Mouse (Mus musculus) megakaryocyte, embryonic 14.5 days (primary cell): ENCODE results near the gene Dnah9. TPM values are rescaled to one million over a fixed set of nuclear protein-coding genes. Genes with fewer than 3 reads are reported as not detected.

ENCODE experiments used
- H3K27me3 ChIP-seq: replicated peaks from 2 replicates; pipeline ENCODE3; 2012; ENCODE audit warnings: inconsistent platforms
- H3K36me3 ChIP-seq: replicated peaks from 2 replicates; pipeline ENCODE3; 2012; ENCODE audit warnings: low read length, inconsistent platforms, mixed read lengths
- H3K4me1 ChIP-seq: 2 replicates; pipeline ENCODE4 v1.6.1; 2012; ENCODE audit warnings: inconsistent platforms
- H3K4me3 ChIP-seq: replicated peaks from 2 replicates; pipeline ENCODE3; 2012; ENCODE audit warnings: moderate library complexity, mild to moderate bottlenecking, inconsistent platforms
- H3K9me3 ChIP-seq: 2 replicates; pipeline ENCODE4 v1.6.1; 2012; ENCODE audit warnings: inconsistent platforms
- FLI1 ChIP-seq: IDR thresholded peaks from 2 replicates; pipeline ENCODE4 v1.6.1; 2012; ENCODE audit warnings: low read length, inconsistent platforms, mixed read lengths
- GATA1 ChIP-seq: IDR thresholded peaks from 3 replicates; pipeline ENCODE4 v1.6.1; 2012; ENCODE audit warnings: mixed read lengths, low read length, inconsistent platforms, borderline replicate concordance
- polyA plus RNA-seq: library from polyadenylated mRNA; stranded (reverse); fragments of >175 nt; gene quantifications from 2 replicates; pipeline ENCODE4 v1.2.3, GENCODE M21; 2012; ENCODE audit warnings: low replicate concordance; ENCODE audit not compliant: insufficient read depth

Gene Dnah9
- polyA plus RNA-seq, 1 experiment = not detected

DNA sequence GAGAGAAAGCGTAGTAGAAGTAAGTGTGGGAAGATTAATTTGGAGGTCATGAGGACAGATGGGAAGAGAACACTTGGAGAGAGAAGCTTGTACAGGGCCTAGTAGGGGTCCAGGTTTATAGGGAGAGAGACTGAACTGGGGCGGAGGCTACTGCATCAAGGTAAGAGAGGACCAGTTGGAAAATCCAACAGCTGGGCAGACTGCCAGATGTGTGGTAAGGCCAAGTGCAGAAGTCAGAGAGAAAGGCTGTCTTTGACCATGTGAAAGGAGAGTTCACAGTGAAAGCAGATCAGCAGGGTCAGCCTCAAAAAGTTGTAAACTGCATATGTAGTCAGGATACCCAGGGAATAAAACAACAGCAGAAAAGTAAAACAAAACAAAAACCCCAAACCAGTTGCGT is 343.8 kb downstream of the Dnah9 start:
- TF ChIP-seq FLI1 (no peak), GATA1 (no peak)
- Histone ChIP-seq H3K4me3 (no peak overlapping the region), H3K4me1 (0 out of 2 replicates have a peak, but pooled peaks cover 3% of the 10 kb centered on the region), H3K27me3 (no peaks in the 10 kb centered on the region), H3K9me3 (no peaks in the 10 kb centered on the region), H3K36me3 (peaks cover 96% of the 10 kb centered on the region)

DNA sequence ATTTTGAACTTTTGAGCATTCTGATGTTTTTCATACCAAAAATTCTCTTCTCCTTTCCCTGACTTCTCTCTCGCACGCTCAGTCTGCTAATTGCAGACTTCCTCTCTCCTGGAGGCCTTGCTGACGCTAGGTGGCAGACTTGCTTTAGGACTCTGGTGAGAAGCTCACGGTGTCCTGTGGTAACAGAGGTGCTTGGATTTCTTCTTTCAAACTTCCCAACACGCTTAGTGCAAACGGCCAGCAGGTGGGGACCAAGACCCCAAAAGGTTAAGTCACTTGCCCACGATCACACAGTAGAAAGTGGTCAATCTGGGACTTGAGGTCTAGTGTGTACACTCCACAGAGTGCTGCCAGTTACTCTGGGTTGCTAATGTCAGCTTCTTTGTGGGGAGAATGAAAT is 347.5 kb downstream of the Dnah9 start:
- H3K9me3 ChIP-seq = no peaks in the 10 kb centered on the region
- peaks cover 95% of the 10 kb centered on the region for H3K36me3 ChIP-seq
- TF ChIP-seq GATA1 = no peak
- no peak overlapping the region for H3K4me3 ChIP-seq
- H3K27me3 ChIP-seq = no peaks in the 10 kb centered on the region
- peaks cover 12% of the 10 kb centered on the region for H3K4me1 ChIP-seq

DNA sequence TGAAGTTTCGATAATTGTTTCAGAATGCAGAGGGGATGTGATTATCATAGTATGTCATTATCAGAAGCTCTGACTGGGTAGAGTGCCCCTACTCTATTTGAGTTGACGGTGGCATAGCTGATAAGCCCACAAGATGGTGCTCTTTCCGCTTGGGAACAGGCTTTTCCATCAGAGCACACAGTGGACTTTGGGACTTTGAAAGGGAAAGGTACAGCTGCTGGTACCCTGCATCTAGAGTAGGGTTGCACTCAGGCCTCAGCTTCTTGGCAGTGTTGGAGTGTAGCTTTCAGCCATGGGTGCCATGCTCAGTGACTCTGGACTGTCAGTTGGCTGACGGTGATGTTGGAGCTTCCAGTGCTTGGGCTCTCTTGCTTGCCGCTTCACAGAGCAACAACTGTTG is 348.1 kb downstream of the Dnah9 start:
- peaks cover 96% of the 10 kb centered on the region for H3K36me3 ChIP-seq
- TF ChIP-seq GATA1 (no peak), FLI1 (no peak)

DNA sequence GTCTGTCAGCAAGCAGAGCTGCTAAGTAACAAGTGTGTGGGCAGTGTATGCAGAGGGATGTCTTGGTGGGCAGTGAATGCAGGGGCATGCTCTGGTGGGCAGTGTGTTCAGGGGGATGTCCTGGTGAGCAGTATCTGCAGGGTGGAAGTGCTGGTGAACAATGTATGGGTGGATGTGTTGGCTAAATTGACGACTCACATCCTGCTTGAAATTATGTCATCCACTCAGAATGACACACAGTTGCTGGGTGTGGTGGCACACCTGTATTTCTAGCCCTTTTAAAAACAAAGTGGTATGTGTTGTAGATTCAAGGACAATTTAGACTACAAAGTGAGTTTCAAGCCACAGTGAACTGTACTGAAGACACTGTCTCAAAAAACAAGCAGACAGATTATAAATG is 350.2 kb downstream of the Dnah9 start:
- H3K9me3 ChIP-seq = no peaks in the 10 kb centered on the region
- peaks cover 12% of the 10 kb centered on the region for H3K4me1 ChIP-seq
- H3K36me3 ChIP-seq = peaks cover 93% of the 10 kb centered on the region
- peak overlapping the region; percentile 54 for H3K4me3 ChIP-seq
- no peaks in the 10 kb centered on the region for H3K27me3 ChIP-seq
- TF ChIP-seq FLI1 (no peak), GATA1 (no peak)

More for the DNA sequence above, 348.1 kb downstream of the Dnah9 start:
- Histone ChIP-seq H3K4me3 (no peak overlapping the region), H3K27me3 (no peaks in the 10 kb centered on the region), H3K9me3 (no peaks in the 10 kb centered on the region), H3K4me1 (peaks cover 12% of the 10 kb centered on the region)

DNA sequence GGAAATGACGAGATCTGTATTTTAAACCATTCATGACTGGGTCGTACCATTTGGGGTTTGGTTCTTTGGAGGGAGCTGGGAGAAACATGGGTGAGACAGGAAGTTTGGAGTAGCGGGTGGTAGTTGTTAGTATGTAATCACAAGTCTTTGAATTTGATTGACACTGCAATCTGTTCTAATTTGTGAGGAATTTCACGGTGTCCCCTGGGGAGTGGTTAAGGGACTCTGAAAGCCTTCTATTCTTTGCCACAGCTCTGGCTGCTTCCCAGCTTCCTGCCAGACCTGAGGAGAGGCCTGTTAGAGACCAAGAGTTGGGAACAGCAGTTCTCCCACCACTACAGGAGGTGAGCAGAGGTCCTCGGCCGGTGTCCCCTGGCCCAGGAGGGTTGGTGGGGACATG is 352.1 kb downstream of the Dnah9 start:
- no peaks in the 10 kb centered on the region for H3K9me3 ChIP-seq
- no peaks in the 10 kb centered on the region for H3K27me3 ChIP-seq
- TF ChIP-seq GATA1 (no peak), FLI1 (no peak)
- no peak overlapping the region for H3K4me3 ChIP-seq
- peaks cover 28% of the 10 kb centered on the region for H3K4me1 ChIP-seq
- peaks cover 74% of the 10 kb centered on the region for H3K36me3 ChIP-seq

DNA sequence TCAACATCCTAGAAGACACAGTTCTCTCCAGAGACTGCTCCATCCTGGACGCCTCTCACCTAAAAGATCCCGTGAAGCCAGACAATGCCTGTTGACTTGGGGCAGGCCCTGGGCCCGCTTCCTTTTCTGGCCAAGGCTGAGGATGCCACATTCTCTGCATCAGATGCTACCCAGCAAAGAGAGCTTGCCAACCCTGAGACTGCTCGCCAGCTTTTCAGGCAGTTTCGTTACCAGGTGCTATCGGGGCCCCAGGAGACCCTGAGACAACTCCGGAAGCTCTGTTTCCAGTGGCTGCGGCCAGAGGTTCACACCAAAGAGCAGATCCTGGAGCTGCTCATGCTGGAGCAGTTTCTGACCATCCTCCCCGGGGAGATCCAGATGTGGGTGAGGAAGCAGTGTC is 354.0 kb downstream of the Dnah9 start:
- Histone ChIP-seq H3K36me3 (peaks cover 56% of the 10 kb centered on the region), H3K9me3 (no peaks in the 10 kb centered on the region), H3K4me3 (no peak overlapping the region), H3K4me1 (peaks cover 36% of the 10 kb centered on the region), H3K27me3 (no peaks in the 10 kb centered on the region)
- TF ChIP-seq FLI1 = no peak
- no peak for TF ChIP-seq GATA1

DNA sequence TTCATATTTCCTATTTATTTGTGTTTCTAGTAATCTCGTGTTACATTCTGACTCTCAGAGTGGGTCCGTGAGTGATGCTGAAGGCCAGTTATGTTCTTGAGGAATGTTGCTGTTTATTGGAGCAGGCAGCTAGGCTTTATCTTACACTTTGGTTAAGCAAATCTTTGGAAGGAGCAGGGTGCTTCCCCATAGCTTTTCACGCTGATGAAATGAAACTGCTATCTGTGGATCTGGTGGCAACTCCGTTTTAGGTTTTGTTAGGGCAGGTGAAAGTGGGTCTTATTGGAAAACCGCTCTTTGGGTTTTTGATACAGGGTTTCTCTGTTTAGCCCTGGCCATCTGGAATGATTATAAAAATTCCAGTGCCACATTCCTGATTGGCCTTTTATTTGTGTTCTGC is 356.3 kb downstream of the Dnah9 start:
- no peaks in the 10 kb centered on the region for H3K9me3 ChIP-seq
- H3K36me3 ChIP-seq = peaks cover 34% of the 10 kb centered on the region
- no peaks in the 10 kb centered on the region for H3K27me3 ChIP-seq
- TF ChIP-seq GATA1 = no peak
- no peak for TF ChIP-seq FLI1
- no peak overlapping the region for H3K4me3 ChIP-seq
- peaks cover 45% of the 10 kb centered on the region for H3K4me1 ChIP-seq

DNA sequence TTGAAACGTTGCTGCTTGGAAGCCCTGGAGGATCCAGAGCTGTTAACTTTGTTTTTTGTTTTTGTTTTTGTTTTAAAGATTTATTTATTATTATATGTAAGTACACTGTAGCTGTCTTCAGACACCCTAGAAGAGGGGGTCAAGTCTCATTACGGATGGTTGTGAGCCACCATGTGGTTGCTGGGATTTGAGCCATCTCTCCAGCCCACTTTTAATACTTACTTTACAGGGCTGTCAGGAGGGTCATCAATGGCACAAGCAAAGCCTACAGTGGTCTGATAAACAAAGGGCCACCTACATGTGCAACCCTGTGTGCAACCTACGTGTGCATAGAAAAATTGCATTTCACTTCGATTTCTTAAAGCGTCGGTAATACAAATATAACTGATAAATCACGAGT is 360.8 kb downstream of the Dnah9 start:
- no peaks in the 10 kb centered on the region for H3K9me3 ChIP-seq
- no peaks in the 10 kb centered on the region for H3K36me3 ChIP-seq
- peaks cover 49% of the 10 kb centered on the region for H3K4me1 ChIP-seq
- peak overlapping the region; percentile 92 for H3K4me3 ChIP-seq
- TF ChIP-seq GATA1 (no peak), FLI1 (no peak)
- H3K27me3 ChIP-seq = no peaks in the 10 kb centered on the region

DNA sequence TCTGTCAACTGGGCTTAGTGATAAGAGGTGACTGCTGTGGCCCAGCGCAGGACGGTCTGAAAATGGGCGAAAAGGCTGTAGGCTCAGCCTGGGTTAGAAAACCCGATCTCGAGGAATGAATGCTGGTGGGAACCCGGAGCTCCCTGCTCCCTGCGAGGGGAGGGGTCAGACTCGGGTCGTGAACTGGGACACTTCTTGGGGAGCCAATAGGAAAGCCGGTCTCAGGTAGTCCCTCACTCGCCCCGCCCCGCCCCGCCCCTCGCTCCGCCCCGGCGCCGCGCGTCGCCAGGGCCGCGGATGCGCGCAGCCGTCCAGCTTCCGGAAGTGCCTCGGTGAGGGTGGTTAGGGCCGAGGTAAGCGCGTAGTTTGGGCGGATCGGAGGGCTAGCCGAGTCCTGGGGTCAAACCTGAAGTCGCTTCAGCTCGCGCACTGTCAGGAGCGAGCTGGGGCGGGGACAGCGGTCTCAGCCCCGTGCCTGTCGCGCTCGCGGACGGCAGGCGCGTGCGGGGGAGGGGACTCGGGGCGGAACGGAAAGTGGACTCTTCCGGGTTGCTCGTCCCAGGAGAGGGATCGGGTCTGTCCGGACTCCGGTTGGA is 361.3 kb downstream of the Dnah9 start, which contains the start of gene Zkscan6:
Zkscan6 (plus strand) TSS at position 267 of the 596 bp plus-strand sequence.
- Histone ChIP-seq H3K36me3 (no peaks in the 10 kb centered on the region), H3K4me3 (peak within 1 kb of the TSS; percentile 92), H3K4me1 (peaks cover 43% of the 10 kb centered on the region), H3K27me3 (no peaks in the 10 kb centered on the region), H3K9me3 (no peaks in the 10 kb centered on the region)
- no peak for TF ChIP-seq GATA1
- no peak for TF ChIP-seq FLI1

DNA sequence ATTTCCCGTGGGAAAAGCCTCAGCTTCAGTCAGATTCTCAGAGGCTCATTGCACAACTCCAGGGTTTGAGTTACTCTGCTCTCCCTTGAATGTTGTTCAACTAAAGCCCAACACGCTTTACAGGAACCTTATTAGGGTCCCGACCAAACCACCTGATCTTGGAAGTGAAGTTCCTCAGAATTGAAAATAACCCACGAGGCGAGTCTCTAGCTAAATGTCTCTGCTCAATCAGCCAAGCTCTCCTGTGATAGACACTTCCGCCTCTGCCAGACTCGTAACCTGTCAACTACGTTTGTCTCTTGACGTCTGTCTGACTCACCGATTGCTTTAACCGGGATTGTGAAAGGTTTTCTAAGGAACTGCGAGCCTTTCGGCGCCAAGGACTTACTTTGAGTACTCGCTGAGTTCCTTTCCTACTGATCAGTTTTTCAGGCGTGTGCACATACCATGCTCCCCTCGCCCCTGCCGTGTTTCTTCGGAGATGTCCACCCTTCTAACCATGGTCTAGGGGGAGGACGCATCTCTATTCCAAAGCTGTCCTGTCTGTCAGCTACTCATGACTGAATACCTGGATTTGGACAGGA is 361.9 kb downstream of the Dnah9 start:
- H3K9me3 ChIP-seq = no peaks in the 10 kb centered on the region
- H3K36me3 ChIP-seq = no peaks in the 10 kb centered on the region
- no peaks in the 10 kb centered on the region for H3K27me3 ChIP-seq
- TF ChIP-seq GATA1 = no peak
- no peak for TF ChIP-seq FLI1
- peak overlapping the region; percentile 92 for H3K4me3 ChIP-seq
- peaks cover 37% of the 10 kb centered on the region for H3K4me1 ChIP-seq
